Mouse (Mus musculus) right cerebral cortex, postnatal 36 days (tissue): ENCODE measurements at regions not wholly inside any gene's neighbourhood (a gene's known extent, or its start where the extent isn't known, plus 50 kb on each side); places are given as distances from the start of the nearest gene placed in this dataset.

ENCODE experiments used
- DNase-seq, 2 experiments: peaks; one replicate each; pipeline ENCODE4 v3.0.0; 2022; ENCODE audit warnings: low spot score in 2 of 2, mixed read lengths in 1 of 2

DNA sequence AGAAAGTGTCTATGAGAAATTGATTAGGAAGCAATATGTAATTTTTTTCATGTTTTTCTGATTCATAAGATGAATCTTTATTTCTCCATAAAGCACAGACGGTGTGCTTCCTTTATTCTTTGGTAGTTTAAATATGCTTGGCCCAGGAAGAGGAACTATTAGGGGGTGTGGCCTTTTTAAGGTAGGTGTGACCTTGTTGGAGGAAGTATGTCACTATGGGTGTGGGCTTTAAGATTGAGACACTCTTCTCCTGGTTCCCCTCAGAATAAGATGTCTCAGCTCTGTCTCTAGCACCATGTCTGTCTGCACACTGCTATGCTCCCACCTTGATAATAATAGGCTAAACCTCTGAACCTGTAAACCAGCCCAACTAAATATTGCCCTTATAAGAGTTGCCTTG lies 54.8 kb upstream of the Ccdc88a start:
- DNase-seq, result no peak

DNA sequence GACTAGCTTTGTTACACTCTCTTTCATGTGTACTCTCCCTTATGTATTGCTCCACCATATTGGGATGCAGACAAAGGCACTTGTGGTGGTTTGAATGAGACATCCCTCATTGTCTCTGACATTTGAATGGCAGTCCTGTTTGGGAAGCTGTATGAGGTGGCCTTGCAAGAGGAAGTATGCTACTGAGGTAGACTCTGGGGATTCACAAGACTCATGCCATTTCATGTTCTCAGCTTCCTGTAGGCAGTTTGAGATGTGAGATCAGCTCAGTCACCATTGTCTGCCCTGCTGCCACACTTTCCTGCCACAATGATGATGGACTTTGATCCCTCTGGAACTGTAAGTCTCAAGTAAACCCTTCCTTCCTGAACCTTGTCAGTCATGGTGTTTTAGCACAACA lies 62.9 kb upstream of the Ccdc88a start:
- no peak for DNase-seq

DNA sequence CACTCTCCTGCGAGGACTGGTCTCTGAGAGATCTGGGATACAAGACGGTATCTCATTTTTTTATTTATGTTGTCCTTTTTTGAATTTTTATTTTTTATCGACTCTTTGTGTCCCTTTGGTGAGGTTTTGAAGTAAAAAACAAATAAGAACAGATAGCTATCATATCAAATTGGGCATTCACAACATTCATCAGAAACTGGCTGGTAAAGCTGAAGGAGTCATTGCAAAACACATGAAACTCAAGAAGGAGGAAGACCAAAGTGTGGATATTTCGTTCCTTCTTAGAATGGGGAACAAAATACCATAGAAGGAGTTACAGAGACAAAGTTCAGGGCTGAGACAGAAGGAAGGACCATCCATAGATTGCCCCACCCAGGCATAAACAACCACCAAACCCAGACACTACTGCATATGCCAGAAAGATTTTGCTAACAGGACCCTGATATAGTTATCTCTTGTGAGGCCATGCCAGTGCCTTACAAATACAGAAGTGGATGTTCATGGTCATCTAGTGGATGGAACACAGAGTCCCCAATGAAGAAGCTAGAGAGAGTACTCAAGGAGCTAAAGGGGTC lies 60.9 kb upstream of the Cfap36 start:
- no peak for DNase-seq

GRCm38 (mm10) chr11:29300517-29300916 lies 53.3 kb upstream of the Cfap36 start:
- DNase-seq, result peak in 1 of 2 experiments; percentile 0
